Mouse (Mus musculus) megakaryocyte-erythroid progenitor cell, adult 5-6 weeks (primary cell): ENCODE data around the gene Ttc29. TPM values are rescaled to one million over a fixed set of nuclear protein-coding genes. Genes with fewer than 3 reads are reported as not detected.

Source experiments
- ATAC-seq: replicated peaks from 2 replicates; pipeline ENCODE4 v1.8.0; 2016; ENCODE audit warnings: mild to moderate bottlenecking, inconsistent platforms; ENCODE audit not compliant: severe bottlenecking, poor library complexity, low FRiP score, low TSS enrichment
- total RNA-seq, 2 experiments: library from RNA; stranded (forward) in 1 of 2; stranded (reverse) in 1 of 2; fragments of 200-1000, 215-1000 nt in 1 of 2; fragments of >200 nt in 1 of 2; fragmentation: Nextera tagmentation in 1 of 2; gene quantifications; 2 replicates each; pipeline ENCODE4 v1.2.3; 2014 to 2017

Ttc29 gene
- total RNA-seq, 2 experiments from 2014 or later, result not detected

DNA sequence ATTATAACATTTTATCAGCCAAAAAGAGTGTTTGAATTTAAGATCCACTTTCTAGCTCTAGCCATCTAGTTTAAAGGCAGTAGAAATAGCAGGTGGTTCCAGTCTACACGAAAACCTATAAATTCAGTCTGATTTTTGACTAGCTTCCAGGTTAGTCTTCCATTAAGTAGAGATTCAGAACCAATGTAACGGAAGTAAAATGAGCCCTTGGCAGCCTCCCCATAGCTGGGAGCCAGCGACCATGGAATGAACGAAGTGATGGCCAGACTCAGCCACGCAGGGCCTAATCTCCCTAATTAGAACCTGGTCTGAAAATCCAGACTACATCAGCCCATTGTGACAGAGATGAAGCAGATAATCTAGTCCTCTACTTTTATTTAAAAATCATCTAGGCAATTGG, 140.8 kb downstream of the Ttc29 start:
- ATAC-seq, result no peak

DNA sequence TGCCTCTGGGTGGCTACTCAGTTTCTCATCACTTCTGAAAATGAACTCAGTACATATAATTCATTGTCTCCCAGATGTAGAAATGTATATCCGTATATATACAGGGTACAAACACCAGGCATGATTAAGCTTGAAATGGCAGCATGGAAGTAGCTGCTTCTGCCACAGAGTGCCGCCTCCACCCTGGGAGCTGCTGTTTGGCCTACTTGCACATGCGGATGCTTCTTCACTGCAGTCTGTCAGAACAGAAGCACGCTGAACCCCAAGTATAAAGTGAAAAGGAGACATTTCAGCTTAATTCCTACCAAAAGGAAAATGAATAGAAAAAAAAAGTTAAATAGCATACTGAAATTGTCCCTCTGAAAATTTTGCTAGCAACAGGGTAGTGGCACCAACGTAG, 141.7 kb downstream of the Ttc29 start:
- no peak for ATAC-seq

DNA sequence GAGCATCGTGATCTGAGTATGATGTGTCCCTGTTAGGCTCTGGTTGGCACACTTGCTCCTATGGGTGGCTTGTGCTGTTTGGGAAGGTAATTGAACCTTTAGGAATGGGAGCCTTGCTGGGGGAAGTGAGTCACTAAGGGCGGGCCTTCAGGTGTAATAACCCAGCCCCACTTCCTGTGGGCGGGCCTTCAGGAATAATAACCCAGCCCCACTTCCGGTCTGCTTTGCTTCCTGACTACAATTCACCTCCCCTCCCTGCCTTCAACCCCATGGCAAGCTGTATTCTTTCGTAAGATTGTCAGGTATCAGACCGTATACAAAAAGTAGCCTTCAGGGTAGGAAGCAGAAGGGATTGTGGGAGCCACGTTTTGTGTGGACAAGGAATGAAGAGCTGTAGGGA, 177.7 kb downstream of the Ttc29 start:
- ATAC-seq, result no peak

DNA sequence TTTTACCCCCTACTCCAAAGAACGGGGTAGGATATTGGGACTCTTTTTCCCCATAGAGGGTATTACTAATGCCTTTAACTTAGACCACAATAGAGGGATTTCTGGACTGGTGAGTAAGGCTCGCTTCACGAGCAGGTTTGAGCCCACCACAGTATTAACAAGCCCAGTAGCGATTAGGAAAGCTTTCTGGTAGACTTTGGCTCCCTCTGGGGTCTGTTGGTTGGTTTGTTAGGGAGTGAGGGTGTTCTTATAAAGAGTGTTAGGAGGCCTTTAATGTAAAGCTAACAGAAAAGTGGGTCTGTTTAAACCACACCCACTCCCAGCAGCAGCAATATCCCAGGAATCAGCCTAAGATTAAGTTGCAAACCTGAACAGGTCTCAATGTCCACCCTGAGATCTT, 206.2 kb downstream of the Ttc29 start:
- ATAC-seq, result no peak

DNA sequence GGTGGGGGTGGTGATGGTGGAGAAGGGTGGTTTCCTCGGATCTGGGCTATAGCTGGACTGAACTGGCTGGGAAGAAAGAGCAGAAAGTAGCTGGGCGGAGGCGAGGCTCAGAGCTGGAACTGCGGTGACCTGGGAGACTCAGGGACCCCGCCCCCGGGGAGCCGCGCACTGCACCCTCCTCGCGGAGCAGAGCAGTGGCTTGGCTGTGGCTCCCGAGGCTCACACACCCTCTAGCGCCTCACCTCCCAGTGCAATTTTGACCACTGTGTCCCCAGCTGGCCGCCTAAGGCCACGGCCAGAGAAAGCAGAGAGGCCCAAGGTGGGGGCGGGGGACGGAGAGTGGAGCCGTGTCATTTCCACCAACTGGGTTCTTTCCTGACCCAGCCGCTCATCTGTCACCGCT, 207.0 kb downstream of the Ttc29 start:
- ATAC-seq, result no peak

DNA sequence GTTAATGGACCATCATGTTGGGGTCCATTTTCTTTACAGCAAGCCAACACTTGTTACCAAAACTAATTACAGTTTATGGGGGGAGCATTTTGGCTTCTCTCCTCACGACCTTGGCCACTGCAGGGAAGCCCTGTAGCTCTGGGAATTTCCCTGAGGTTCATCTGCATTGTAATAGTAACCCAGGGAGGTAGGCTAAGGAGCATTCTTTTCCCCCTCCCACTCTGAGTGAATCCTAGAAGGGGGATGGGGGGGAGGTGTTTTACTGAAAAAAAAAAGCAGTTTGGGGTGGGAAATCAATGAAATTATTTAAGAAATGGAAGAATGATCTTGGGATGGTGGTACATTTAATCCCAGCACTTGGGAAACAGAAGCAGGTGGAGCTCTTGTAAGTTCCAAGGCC, 210.8 kb downstream of the Ttc29 start:
- no peak for ATAC-seq

DNA sequence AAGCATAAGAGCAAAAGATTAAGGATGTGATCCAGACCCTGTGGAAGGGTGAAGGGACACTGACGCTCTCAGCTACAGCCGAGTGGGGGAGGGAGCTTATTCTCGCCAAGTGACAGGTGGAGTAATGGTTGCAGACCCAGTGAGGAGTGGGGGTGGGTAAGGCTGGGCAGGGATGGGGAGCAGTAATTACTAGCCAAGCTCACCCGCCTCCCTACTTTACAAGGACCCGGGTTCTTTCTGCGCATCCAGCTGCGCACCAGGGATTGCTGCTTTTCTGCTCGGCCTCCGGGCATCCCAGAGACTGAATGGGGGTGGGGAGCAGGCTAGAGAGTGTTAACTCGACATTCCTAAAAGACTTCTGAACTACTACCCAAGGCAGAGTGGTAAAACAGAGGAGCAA, 213.4 kb downstream of the Ttc29 start:
- no peak for ATAC-seq

DNA sequence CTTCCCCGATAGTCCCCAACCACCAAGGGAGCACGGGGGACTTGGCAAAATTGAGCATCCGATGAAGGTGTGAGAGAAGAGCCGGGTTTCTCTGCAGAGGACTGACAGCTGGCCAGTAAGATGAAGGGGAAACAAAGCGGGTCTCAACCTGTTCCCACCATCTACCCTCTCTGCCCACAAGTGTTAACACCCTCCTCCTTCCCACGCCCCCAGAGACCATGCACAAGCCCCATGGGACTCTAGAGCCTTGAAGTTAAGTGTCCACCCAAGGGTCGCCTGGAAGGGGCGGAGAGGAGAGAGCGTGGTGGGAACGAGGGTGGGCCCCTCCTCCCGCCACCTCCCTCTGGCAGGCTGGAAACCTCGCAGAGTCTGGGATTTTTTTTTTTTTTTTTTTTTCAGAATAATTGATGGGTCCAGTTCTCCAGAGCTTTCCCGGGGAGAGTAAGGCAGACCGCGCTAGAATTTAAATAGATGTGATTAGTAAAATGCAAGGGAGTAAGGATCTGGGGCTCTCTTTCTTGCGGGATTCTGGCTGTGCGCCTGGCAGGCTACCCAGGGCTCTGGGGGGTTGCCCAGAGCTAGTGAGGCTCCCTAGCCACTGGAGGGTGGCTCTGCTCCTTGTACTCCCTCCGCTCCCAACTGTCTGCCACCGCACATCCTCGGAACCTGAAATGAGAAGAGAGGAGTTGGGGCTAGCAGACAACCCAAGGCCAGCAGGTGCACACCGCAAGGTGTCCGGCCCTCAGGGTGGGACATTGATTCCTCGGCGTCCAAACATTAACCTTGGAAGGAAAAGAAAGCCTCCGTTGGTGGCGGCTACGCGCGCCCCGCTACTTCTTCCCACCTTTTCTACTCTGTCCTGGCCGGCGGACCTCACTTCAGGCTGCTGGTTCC, 214.0 kb downstream of the Ttc29 start:
- ATAC-seq, result no peak

DNA sequence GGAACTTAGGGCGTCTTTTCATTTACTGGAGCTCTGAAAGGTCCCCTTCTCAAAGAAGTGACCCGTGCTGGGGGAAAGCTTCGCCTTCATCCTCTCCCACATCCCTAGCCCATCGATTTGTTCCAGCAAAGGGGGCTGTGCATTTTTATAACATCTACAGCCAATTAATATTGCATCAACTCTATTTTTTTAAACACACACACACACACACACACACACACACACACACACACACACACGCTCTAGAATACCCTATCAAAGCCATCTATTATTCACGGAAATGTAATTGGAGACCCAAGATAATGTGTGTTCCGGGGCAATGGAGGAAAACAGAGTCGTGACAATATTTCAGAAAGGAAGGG, 214.7 kb downstream of the Ttc29 start:
- no peak for ATAC-seq

DNA sequence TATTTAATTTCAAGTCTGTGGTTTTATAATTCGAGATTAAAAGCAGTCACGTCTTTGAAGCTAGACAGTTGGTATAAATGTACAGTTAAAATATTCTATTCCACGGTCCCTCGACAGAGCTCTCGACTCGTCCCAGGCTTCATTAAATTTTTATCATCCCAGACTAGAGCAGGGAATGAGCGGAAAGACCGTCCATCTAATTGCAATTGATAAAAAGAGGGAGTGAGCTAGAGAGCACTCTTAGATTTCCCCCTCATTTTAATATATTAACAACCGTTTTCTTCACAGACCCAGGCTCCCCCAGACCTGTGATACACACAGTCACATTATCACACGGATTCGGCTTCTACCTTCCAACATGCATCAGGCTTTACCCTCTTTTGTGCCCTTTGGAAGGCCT, 215.1 kb downstream of the Ttc29 start:
- ATAC-seq, result no peak

DNA sequence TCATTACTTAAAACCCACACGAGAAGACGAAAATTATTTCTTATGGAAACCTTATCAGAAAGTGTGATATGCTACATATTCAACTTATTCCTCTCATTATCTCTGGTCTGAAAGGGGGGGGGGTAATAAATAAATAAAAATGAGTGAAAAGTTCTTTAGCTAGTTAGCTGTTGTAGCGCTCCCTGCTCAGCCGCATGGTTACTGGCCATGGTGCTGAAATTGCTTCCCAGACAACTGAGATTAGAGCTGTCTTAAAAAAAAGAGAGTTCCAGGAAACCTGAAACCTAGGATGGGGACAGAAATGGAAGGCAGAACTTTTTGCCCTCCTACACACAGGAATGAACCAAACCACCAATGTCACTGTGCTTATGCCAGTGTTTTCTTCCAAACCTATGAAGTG, 218.3 kb downstream of the Ttc29 start:
- ATAC-seq, result 0 out of 2 replicates have a peak, but pooled peaks have one; percentile 57

DNA sequence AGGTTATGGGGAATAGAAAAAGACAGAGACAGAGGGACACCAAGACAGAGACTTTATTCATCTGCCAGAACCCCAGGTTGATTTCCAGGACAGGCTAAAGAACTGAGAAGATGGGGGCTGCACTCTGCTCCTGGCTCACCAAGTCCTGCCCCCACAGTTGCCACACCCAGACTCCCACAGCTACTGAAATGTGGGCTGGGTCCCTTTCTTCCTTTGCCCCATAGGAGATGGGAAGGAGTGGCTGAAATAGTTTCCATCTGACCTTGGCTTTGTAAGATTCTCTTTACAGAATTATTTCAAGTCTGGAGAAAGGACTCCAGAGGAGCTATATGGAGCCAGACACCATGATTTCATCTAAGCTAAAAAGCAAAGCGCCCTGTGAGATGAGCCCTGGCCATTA, 219.4 kb downstream of the Ttc29 start:
- ATAC-seq, result no peak

DNA sequence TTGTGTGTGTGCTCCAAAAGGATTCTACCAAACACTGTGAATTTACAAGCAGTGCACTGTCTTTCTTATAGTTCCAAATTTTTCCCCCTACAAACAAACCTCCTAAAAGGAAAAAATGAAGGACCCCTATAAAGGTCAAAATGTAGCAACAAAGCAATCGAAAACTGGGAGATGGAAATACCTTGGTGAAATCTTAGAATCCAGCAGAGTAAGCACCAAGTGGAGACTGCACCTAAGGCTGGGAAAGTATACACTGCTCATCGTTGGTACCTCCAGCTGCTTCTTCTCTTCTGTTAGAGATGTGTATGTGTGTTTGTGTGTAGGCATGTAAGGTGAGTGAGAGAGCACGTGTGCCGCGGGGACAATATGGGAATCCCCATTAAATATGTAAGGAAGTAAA, 220.2 kb downstream of the Ttc29 start:
- no peak for ATAC-seq

DNA sequence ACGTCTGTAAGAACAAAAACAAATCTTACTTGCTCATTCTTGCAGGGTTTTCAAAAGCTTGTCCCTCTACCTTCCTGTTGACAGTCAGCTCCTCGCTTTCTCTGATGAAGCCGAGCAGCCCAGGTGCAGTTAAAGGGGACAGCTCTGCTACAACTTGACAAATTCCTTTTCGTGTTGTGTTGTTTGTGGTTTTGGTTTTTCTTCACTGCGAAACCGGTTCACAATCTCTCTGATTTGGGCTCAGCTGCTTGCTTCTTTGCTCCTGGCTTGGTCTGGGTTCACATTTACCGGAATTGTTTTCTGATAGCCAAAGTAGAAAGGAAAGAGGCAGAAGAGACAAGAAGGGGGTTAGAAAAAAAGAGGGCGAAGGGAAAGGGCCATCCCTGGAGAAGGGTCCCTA, 221.2 kb downstream of the Ttc29 start:
- no peak for ATAC-seq

DNA sequence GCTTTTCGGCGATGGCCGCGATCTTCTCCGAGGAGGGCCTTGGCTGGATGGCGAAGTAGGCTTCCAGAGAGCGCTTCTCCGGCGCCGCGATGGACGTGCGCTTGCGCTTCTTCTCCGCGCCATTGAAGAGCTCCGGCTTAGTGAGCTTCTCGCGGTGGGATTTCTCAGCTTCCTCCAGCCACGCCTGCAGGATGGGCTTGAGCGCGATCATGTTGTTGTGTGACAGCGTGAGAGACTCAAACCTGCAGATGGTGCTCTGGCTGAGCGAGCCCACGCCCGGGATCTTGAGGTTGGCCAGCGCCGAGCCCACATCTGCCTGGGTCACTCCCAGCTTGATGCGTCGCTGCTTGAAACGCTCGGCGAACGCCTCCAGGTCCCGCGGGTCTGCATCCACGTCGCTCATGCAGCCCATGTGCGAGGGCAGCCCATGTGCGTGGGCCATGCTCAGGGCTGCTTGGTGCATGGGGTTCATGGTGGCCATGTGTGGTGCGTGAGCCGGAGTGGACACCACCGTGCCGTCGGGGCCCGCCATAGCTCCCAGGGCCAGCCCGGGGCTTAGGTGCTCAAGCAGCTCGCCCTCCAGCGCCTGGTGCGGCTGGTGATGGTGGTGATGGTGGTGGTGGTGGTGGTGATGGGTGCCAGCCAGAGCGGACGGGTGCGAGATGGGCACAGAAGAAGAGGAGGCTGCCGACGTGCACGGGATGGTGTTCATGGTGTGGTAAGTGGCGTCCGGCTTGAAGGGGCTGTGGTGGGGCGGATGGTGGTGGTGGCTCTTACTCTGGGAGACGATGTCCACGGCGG, 221.9 kb downstream of the Ttc29 start:
- ATAC-seq, result no peak

DNA sequence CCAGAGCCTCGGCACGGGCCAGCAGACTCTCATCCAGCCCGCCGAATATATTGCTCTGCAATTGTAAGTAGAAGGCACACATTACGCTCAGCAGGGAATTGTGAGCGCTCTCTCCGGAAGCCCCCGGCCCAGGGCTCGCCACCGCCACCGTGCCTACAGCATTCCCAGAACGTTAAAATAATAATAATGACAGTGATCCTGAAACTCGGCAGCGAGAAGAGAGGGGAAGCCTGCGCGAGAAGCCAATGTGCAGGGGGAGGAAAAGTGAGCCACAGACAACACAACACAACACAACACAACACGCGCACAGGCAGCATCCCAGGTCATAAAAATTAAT, 222.5 kb downstream of the Ttc29 start:
- no peak for ATAC-seq

DNA sequence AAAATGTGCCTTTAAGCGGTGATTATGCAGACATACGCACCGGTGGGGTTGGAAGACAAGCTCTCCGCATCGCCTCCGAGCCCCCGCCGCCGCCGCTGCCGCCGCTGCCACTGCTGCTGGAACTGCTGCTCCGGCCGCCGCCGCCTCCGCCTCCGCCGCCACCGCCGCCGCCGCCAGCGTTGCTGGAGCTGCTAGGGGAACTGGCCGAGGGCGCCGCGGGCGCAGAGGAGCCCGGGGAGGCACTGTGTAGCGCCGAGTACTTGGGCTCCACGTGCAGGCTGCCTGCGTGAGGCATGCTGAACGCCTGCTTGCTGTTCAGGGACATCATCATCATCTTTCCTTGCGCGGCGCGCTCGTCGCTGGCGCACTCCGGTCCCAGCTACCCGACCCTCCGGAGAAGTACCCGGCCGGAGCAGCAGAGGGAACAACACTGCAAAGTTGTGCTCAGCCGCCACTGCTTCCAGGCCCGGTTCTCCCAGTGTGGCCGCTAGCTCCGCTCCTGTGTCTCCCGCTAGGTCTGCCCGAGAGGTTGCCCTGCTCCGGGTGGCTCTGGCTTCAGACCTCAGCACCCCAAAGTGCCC, 223.1 kb downstream of the Ttc29 start, which contains the start of gene Pou4f2:
Gene Pou4f2, minus strand, starts transcription at position 575 of the 581 bp plus-strand sequence.
- peak; percentile 18; the same call in 1 of the 2 replicates for ATAC-seq

DNA sequence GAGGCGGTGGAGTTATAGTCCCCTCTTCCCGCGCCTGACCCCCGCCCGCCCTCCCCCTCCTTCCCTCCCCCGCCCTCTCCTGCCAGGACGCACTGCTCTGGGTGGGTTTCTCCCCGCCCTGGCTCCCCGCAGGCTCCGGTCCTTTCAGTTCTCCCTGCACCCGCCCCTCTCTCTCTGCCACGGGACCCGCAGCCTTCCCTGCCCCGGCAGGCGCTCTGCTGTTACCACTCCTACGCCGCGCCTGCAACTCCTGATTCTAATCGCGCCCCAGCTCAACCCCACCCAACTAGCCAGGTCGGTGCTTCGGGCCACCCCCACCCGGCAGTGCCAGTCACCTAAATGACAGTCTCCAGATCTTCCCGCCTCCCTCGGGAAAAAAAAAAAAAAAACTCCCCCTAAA, 223.6 kb downstream of the Ttc29 start:
- ATAC-seq, result no peak

DNA sequence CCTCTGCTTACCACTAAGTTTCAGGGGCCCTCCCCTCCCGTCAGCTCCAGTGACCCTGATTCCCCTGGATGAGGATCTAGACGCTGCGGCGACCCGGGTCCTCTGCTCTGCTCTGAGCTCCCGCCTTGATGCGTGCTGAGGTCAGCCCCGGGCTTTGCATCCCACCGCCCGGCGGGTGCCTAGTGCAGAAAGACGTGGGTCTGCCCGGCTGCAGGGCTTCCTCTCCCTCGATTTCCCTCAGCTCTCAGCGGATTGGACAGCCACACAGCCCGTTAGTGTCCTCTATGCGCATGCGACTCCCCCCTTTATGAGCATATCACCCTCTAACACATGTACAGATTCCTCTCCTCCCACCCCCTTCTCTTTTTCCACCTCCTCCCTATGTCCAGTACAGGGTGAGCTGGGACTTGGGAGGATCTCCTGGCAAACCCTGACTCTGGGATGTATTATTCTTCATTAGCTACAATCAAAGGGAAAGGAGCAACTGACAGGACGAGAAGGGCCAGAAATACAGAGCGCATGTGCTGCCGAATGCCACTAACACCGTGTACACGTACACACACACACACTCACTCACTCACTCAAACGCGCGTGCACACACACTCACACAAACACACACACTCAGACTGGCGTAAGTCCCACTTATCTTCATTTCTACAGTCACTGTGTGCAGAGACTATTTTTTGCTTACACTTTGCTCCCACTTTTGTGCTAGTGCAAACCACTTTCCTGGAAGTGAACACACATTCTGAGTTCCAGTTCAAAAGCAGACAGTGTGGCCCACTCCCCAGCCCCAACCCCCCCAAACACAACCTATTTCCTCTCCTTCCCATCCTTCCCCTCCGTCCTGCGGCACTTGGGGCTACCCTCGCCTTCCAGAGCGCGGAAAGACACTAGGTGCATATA, 224.3 kb downstream of the Ttc29 start:
- ATAC-seq, result no peak

DNA sequence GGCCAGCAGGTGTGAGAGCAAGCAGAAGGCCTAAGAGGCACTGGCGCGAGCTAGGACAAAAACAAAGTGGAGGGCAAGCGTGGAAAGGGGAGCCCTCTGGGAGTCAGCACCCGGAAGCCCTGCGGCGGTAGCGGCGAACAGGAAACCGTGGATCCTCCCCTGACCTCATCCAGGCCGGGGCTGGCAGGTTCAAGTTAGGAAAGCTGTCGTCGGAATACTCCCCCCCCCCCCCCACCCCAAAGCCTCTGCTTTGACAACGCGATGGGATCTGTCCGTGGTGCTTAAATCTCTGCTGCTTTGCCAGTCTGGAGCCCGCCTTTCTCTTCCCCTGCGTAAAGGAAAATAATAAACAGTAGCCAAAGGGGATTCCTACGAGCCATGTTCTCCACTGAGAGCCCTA, 225.0 kb downstream of the Ttc29 start:
- no peak for ATAC-seq
